Mouse (Mus musculus) liver, adult 2 months (tissue): ENCODE data around the gene Elmo2. TPM values are rescaled to one million over a fixed set of nuclear protein-coding genes. Genes with fewer than 3 reads are reported as not detected.

Source experiments
- DNase-seq: peaks from one replicate; pipeline ENCODE4 v3.0.0-alpha.2; 2011; ENCODE audit warnings: low read depth, low spot score; ENCODE audit errors: extremely low read depth
- H3K27ac ChIP-seq: fragments of 200-500 bp; replicated peaks from 2 replicates; pipeline ENCODE4 v1.5.1; 2012; ENCODE audit warnings: low read depth, mild to moderate bottlenecking, control low read depth, inconsistent platforms, low read length; ENCODE audit not compliant: insufficient read depth
- H3K27me3 ChIP-seq: fragments of 200-500 bp; 2 replicates; pipeline ENCODE4 v1.6.1; 2012; ENCODE audit warnings: mild to moderate bottlenecking, moderate library complexity, low read length, inconsistent platforms; ENCODE audit not compliant: control insufficient read depth, insufficient read depth
- H3K36me3 ChIP-seq: fragments of 200-500 bp; 2 replicates; pipeline ENCODE4 v1.6.1; 2012; ENCODE audit warnings: low read length, inconsistent platforms; ENCODE audit not compliant: control insufficient read depth, insufficient read depth
- H3K4me1 ChIP-seq: fragments of 200-500 bp; 2 replicates; pipeline ENCODE4 v1.6.1; 2011; ENCODE audit warnings: low read length; ENCODE audit not compliant: control insufficient read depth, insufficient read depth
- H3K4me3 ChIP-seq: fragments of 200-500 bp; 2 replicates; pipeline ENCODE4 v1.5.1; 2011; ENCODE audit warnings: low read depth, mild to moderate bottlenecking, control low read depth, low read length, moderate library complexity; ENCODE audit not compliant: insufficient read depth
- H3K79me2 ChIP-seq: fragments of 200-500 bp; 2 replicates; pipeline ENCODE4 v1.6.1; 2012; ENCODE audit warnings: inconsistent platforms, mild to moderate bottlenecking, low read length, moderate library complexity; ENCODE audit not compliant: control insufficient read depth, insufficient read depth
- H3K9ac ChIP-seq: fragments of 200-500 bp; 2 replicates; pipeline ENCODE4 v1.6.1; 2012; ENCODE audit warnings: low read depth, mild to moderate bottlenecking, control low read depth, inconsistent platforms, low read length
- CTCF ChIP-seq: fragments of 200-500 bp; IDR thresholded peaks from 2 replicates; pipeline ENCODE4 v1.5.1; 2011; ENCODE audit warnings: low read depth, low read length, control low read depth
- POLR2A ChIP-seq: fragments of 200-500 bp; IDR thresholded peaks from 2 replicates; pipeline ENCODE4 v1.6.1; 2011; ENCODE audit warnings: low read length, control low read depth; ENCODE audit not compliant: insufficient read depth; ENCODE audit errors: extremely low read depth
- WGBS: fragments of 180-500 bp; shearing (Covaris S2); methylation state at CpG from one replicate; pipeline ENCODE4 v1.1.7; 2018; 5-methylcytosine and 5-hydroxymethylcytosine counted together
- polyA plus RNA-seq: library from polyadenylated mRNA; depleted of rRNA; stranded (reverse); fragments of >200 nt; gene quantifications from 2 replicates; pipeline ENCODE4 v1.2.3, GENCODE M21; 2012
- total RNA-seq: library from RNA; depleted of rRNA; stranded (reverse); fragments of >200 nt; gene quantifications from 2 replicates; pipeline ENCODE4 v1.2.3, GENCODE M21; 2014

Gene Elmo2
- total and polyA plus RNA-seq, 2 experiments, result 5.2 to 17.5 TPM

GRCm38 (mm10) chr2:165300885-165301284 lies 25.4 kb downstream of the Elmo2 start:
- no peak for TF ChIP-seq CTCF
- TF ChIP-seq POLR2A, result no peak
- 91% methylated on average over 6 of the region's 6 CpGs for WGBS
- H3K9ac ChIP-seq, result no peak overlapping the region
- H3K4me3 ChIP-seq, result no peak overlapping the region
- H3K4me1 ChIP-seq, result peaks cover 15% of the 10 kb centered on the region
- no peaks in the 10 kb centered on the region; the same call in 1 of the 2 replicates for H3K36me3 ChIP-seq
- no peaks in the 10 kb centered on the region for H3K27me3 ChIP-seq
- H3K79me2 ChIP-seq, result no peaks in the 10 kb centered on the region
- H3K27ac ChIP-seq, result no peak overlapping the region
- no peak for DNase-seq

GRCm38 (mm10) chr2:165300424-165300823 lies 25.9 kb downstream of the Elmo2 start:
- peaks cover 2% of the 10 kb centered on the region; the same call in 1 of the 2 replicates for H3K36me3 ChIP-seq

DNA sequence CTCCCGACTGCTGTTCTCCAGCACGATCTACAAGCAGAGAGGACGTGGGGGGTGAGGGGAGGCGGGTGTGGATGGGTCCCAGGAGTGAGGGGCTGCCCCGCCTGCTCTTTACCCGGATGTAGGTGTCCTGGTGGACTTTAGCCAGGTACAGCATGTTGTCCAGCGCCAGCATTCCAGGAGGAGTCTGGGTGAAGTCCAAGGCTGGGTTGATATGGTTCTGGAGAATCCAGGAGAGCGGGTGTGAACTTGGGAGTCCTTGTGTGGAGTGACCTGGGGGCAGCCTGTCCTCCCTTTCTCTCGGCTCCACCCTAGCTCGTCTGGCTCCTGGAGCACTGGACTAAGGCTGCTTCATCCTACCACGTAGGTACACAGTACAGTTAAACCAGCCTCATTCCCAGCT lies 28.9 kb downstream of the Elmo2 start:
- no peak for TF ChIP-seq CTCF
- no peak for TF ChIP-seq POLR2A
- no peak overlapping the region for H3K4me3 ChIP-seq
- WGBS, result 72% methylated on average over 11 of the region's 11 CpGs
- H3K9ac ChIP-seq, result no peak overlapping the region
- peaks cover 6% of the 10 kb centered on the region; the same call in 1 of the 2 replicates for H3K36me3 ChIP-seq
- no peaks in the 10 kb centered on the region for H3K79me2 ChIP-seq
- H3K4me1 ChIP-seq, result no peaks in the 10 kb centered on the region
- no peak overlapping the region for H3K27ac ChIP-seq
- H3K27me3 ChIP-seq, result no peaks in the 10 kb centered on the region
- DNase-seq, result no peak

More at GRCm38 (mm10) chr2:165300424-165300823, 25.9 kb downstream of the Elmo2 start:
- DNase-seq, result no peak
- TF ChIP-seq CTCF (no peak), POLR2A (no peak)
- no peak overlapping the region for H3K4me3 ChIP-seq
- no peaks in the 10 kb centered on the region for H3K27me3 ChIP-seq
- 91% methylated on average over 8 of the region's 8 CpGs for WGBS
- no peak overlapping the region for H3K9ac ChIP-seq
- H3K27ac ChIP-seq, result no peak overlapping the region
- H3K4me1 ChIP-seq, result peaks cover 12% of the 10 kb centered on the region
- H3K79me2 ChIP-seq, result no peaks in the 10 kb centered on the region

GRCm38 (mm10) chr2:165296571-165296970 lies 29.7 kb downstream of the Elmo2 start:
- no peak for DNase-seq
- TF ChIP-seq CTCF (no peak), POLR2A (no peak)
- no peaks in the 10 kb centered on the region for H3K79me2 ChIP-seq
- H3K4me1 ChIP-seq, result no peaks in the 10 kb centered on the region
- no peak overlapping the region for H3K27ac ChIP-seq
- no peaks in the 10 kb centered on the region for H3K27me3 ChIP-seq
- no peak overlapping the region for H3K4me3 ChIP-seq
- WGBS, result 92% methylated on average over 18 of the region's 18 CpGs
- H3K36me3 ChIP-seq, result peaks cover 6% of the 10 kb centered on the region; the same call in 1 of the 2 replicates
- no peak overlapping the region for H3K9ac ChIP-seq

- 0 out of 2 replicates have a peak overlapping the region, but pooled peaks have one; percentile 6 for H3K9ac ChIP-seq
- TF ChIP-seq POLR2A (no peak), CTCF (no peak)
- H3K4me1 ChIP-seq, result peaks cover 14% of the 10 kb centered on the region; the same call in 1 of the 2 replicates
- H3K79me2 ChIP-seq, result 0 out of 2 replicates have a peak, but pooled peaks cover 3% of the 10 kb centered on the region
- DNase-seq, result peak; percentile 81
- H3K4me3 ChIP-seq, result no peak overlapping the region
- no peak overlapping the region for H3K27ac ChIP-seq
- H3K27me3 ChIP-seq, result no peaks in the 10 kb centered on the region
- peaks cover 2% of the 10 kb centered on the region; the same call in 1 of the 2 replicates for H3K36me3 ChIP-seq
- WGBS, result 39% methylated on average over 18 of the region's 18 CpGs
These were observed 37.8 kb downstream of the Elmo2 start for GRCm38 (mm10) chr2:165288315-165289031.
